Mouse (Mus musculus): ENCODE results near the gene Tldc1. TPM values are rescaled to one million over a fixed set of nuclear protein-coding genes. Genes with fewer than 3 reads are reported as not detected.

Gene Tldc1
- total and polyA plus RNA-seq, 3 experiments = 6.6 to 10.7 (median 8.4) TPM

DNA sequence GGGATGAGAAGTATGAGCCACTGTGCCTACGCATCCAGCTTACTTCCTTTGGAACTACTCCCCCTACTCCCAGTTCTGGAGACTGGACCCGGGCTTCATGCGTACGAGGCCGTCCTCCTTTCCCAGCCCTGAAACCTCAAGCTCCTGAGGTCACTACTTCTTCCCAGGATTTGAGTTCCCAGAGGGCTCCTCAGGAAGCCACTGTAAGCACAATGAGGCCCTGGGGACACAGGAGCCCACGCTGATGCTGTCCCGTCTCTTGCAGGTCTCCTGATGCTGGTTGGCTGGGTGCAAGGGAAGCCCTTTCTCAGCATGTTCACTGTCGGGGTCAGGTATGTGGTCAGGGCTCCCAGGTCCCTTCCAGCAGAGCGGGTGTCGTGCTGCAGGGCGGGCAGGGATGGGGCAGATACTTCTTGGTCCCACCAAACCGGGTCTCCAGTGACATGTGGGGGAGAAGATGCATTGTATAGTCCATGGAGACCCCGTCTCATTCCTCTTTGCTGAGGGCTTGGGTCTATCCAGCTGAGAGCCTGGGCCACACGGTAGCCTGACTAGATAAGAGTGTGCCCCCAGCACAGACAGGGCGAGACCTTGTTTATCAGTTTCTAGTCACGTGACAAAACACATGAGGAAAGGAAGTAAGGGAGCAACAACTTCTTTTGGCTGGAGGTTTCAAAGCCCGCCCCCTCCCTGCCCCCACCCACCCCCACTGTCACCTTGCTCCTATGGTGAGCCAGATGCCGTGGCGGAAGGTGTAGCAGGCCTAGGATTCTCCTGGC is 39.9 kb downstream of the Tldc1 start:
- ATAC-seq (ENCODE audit: extremely low read depth, insufficient number of reproducible peaks, low FRiP score, poor library complexity, severe bottlenecking) (no peak), DNase-seq (ENCODE audit: low spot score) (no peak)
- Histone ChIP-seq H3K9me3 (replicated peaks) (no peaks in the 10 kb centered on the region), H3K4me3 (ENCODE audit: low read depth, low read length) (no peak overlapping the region), H3K4me1 (ENCODE audit: insufficient read depth, low read depth, low read length) (no peaks in the 10 kb centered on the region), H3K27me3 (ENCODE audit: insufficient read depth, low read length) (no peaks in the 10 kb centered on the region), H3K36me3 (replicated peaks) (no peaks in the 10 kb centered on the region)
- TF ChIP-seq CTCF (IDR thresholded peaks at IDR 0.05; ENCODE audit: low read depth, low read length) = no peak
- no peak for TF ChIP-seq GATA1 (IDR thresholded peaks at IDR 0.05; ENCODE audit: borderline replicate concordance, low read length)
- no peak for TF ChIP-seq TAL1 (conservative IDR thresholded peaks at IDR 0.05; ENCODE audit: low read depth, low read length)
- TF ChIP-seq POLR2AphosphoS5 (IDR thresholded peaks at IDR 0.05; ENCODE audit: insufficient replicate concordance, low read depth, low read length) = no peak
- no peak for TF ChIP-seq GATA2 (IDR thresholded peaks at IDR 0.05; ENCODE audit: borderline replicate concordance, low read depth, low read length)

DNA sequence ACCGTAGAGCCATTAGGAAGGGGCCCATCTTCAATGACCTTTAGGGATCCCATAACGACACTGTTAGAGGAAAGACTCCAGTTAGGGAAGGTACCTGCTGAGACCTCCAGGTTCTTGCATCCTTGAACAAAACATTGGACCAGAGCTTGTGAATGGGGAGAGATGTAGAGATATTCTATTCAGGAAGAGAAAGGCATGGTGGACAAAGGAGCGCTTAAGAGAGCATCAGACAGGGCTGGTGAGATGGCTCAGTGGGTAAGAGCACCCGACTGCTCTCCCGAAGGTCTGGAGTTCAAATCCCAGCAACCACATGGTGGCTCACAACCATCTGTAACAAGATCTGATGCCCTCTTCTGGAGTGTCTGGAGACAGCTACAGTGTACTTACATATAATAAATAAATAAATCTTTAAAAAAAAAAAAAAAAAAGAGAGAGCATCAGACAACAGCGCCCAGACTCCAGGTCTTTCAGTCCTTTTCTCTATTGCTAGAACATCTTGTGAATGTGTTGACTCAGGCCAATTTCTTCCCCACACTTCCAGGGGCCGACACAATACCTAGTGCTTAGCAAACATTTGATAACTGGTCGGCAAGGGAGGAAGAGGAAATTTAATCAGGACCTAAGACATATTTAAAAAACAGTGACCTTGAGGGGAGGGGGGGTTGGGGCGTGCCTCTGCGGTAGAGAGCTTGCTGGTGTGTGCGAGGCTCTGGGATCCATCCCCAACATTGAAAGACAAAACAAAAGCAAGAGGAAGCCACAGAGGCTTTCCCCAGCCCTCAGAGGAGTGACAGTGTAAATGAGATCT is 40.9 kb downstream of the Tldc1 start:
- H3K4me1 ChIP-seq (ENCODE audit: insufficient read depth, low read depth, low read length) = no peaks in the 10 kb centered on the region
- no peak for ATAC-seq (ENCODE audit: extremely low read depth, insufficient number of reproducible peaks, low FRiP score, poor library complexity, severe bottlenecking)
- H3K4me3 ChIP-seq (ENCODE audit: low read depth, low read length) = no peak overlapping the region
- TF ChIP-seq POLR2AphosphoS5 (IDR thresholded peaks at IDR 0.05; ENCODE audit: insufficient replicate concordance, low read depth, low read length) (no peak), GATA2 (IDR thresholded peaks at IDR 0.05; ENCODE audit: borderline replicate concordance, low read depth, low read length) (no peak), GATA1 (IDR thresholded peaks at IDR 0.05; ENCODE audit: borderline replicate concordance, low read length) (no peak), CTCF (IDR thresholded peaks at IDR 0.05; ENCODE audit: low read depth, low read length) (no peak), TAL1 (conservative IDR thresholded peaks at IDR 0.05; ENCODE audit: low read depth, low read length) (no peak)
- no peaks in the 10 kb centered on the region for H3K27me3 ChIP-seq (ENCODE audit: insufficient read depth, low read length)
- H3K36me3 ChIP-seq (replicated peaks) = no peaks in the 10 kb centered on the region
- no peak for DNase-seq (ENCODE audit: low spot score)
- H3K9me3 ChIP-seq (replicated peaks) = no peaks in the 10 kb centered on the region

DNA sequence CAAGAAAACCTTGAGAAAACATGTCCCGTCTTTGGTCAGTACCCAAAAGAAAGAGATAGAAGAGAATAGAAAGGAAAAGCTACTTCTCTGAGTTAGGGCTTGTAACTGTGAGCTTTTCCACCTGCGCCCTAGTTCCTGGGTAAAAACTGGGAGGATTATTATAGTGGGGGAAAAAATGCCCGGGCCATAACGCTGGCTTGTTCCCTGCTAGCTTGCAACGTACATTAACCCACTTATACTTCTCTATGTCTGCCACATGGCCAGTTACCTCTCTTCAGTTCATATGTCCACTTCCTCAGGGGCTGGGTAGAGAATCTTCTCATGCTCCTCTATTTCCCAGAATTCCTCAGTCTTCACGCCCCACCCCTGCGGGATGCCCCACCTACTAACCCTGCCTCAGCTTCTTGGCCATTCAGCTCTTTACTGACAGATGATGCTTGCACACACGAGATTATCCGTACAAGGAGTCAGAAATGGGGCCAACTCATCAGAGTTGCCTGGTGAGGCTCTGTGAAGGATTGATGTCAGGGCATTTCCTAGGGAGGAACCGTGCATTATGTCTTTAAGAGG is 41.8 kb downstream of the Tldc1 start:
- ATAC-seq (ENCODE audit: extremely low read depth, insufficient number of reproducible peaks, low FRiP score, poor library complexity, severe bottlenecking) = no peak
- H3K4me3 ChIP-seq (ENCODE audit: low read depth, low read length) = no peak overlapping the region

DNA sequence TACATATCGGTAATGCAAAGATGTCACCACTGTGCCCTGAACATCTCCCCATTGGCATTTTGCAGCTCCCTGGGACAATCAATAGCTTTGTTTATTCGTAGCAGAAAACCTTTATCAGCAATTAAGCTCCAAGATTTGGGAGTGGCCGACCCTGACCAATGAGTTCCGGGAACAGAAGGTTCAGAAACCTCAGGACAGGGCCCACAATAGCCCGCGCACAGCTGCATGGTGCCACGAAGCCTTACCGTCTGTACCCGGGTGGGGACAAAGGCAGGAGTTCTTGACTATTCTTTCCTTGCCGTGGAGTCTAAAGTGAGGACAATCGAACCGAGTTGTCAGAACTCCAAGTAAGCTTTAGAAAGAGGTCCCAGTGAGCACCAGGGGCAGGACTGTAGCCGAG is 46.1 kb downstream of the Tldc1 start:
- Histone ChIP-seq H3K4me1 (ENCODE audit: insufficient read depth, low read depth, low read length) (no peaks in the 10 kb centered on the region), H3K27me3 (ENCODE audit: insufficient read depth, low read length) (no peaks in the 10 kb centered on the region), H3K36me3 (replicated peaks) (no peaks in the 10 kb centered on the region), H3K4me3 (ENCODE audit: low read depth, low read length) (no peak overlapping the region), H3K9me3 (replicated peaks) (no peaks in the 10 kb centered on the region)
- DNase-seq (ENCODE audit: low spot score) (no peak), ATAC-seq (ENCODE audit: extremely low read depth, insufficient number of reproducible peaks, low FRiP score, poor library complexity, severe bottlenecking) (no peak)
- no peak for TF ChIP-seq CTCF (IDR thresholded peaks at IDR 0.05; ENCODE audit: low read depth, low read length)
- TF ChIP-seq TAL1 (conservative IDR thresholded peaks at IDR 0.05; ENCODE audit: low read depth, low read length) = no peak
- no peak for TF ChIP-seq GATA1 (IDR thresholded peaks at IDR 0.05; ENCODE audit: borderline replicate concordance, low read length)
- TF ChIP-seq GATA2 (IDR thresholded peaks at IDR 0.05; ENCODE audit: borderline replicate concordance, low read depth, low read length) = no peak

More for the DNA sequence above, 41.8 kb downstream of the Tldc1 start:
- Histone ChIP-seq H3K4me1 (ENCODE audit: insufficient read depth, low read depth, low read length) (no peaks in the 10 kb centered on the region), H3K36me3 (replicated peaks) (no peaks in the 10 kb centered on the region), H3K27me3 (ENCODE audit: insufficient read depth, low read length) (no peaks in the 10 kb centered on the region), H3K9me3 (replicated peaks) (no peaks in the 10 kb centered on the region)
- TF ChIP-seq CTCF (IDR thresholded peaks at IDR 0.05; ENCODE audit: low read depth, low read length) (no peak), GATA1 (IDR thresholded peaks at IDR 0.05; ENCODE audit: borderline replicate concordance, low read length) (no peak), TAL1 (conservative IDR thresholded peaks at IDR 0.05; ENCODE audit: low read depth, low read length) (no peak), POLR2AphosphoS5 (IDR thresholded peaks at IDR 0.05; ENCODE audit: insufficient replicate concordance, low read depth, low read length) (no peak), GATA2 (IDR thresholded peaks at IDR 0.05; ENCODE audit: borderline replicate concordance, low read depth, low read length) (no peak)
- DNase-seq (ENCODE audit: low spot score) = no peak

DNA sequence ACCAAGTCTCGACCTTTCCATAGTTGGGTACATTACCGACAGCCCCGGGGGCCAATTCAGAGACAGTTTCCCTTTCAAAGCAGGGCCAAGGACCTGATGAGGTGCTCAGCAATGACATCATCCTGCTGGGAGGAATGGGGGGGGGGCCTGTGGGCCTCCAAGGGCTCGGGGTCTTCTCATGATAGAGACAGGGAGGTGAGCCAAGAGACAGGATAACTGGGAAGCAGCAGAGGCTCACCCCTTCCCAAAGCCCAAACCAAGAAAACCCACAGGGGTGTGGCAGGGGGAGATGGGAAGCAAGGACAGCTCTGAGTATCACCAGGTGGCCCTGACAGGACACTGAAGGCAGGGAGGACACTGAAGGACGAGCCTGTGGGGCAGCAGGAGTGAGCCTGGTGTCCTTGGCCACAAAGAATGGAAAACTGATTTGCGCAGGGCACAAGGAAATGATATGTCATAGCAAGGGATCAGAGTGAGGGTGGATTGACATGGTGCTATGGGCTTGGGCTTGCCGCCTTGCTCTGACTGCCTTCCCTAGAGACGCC is 49.8 kb downstream of the Tldc1 start:
- DNase-seq (ENCODE audit: low spot score) (no peak), ATAC-seq (ENCODE audit: extremely low read depth, insufficient number of reproducible peaks, low FRiP score, poor library complexity, severe bottlenecking) (no peak)
- H3K4me1 ChIP-seq (ENCODE audit: insufficient read depth, low read depth, low read length) = no peaks in the 10 kb centered on the region
- H3K27me3 ChIP-seq (ENCODE audit: insufficient read depth, low read length) = 0 out of 2 replicates have a peak, but pooled peaks cover 3% of the 10 kb centered on the region
- no peaks in the 10 kb centered on the region for H3K9me3 ChIP-seq (replicated peaks)
- no peak for TF ChIP-seq POLR2AphosphoS5 (IDR thresholded peaks at IDR 0.05; ENCODE audit: insufficient replicate concordance, low read depth, low read length)
- no peak for TF ChIP-seq GATA2 (IDR thresholded peaks at IDR 0.05; ENCODE audit: borderline replicate concordance, low read depth, low read length)
- TF ChIP-seq CTCF (IDR thresholded peaks at IDR 0.05; ENCODE audit: low read depth, low read length) = no peak
- TF ChIP-seq GATA1 (IDR thresholded peaks at IDR 0.05; ENCODE audit: borderline replicate concordance, low read length) = no peak
- TF ChIP-seq TAL1 (conservative IDR thresholded peaks at IDR 0.05; ENCODE audit: low read depth, low read length) = no peak
- H3K4me3 ChIP-seq (ENCODE audit: low read depth, low read length) = no peak overlapping the region
- no peaks in the 10 kb centered on the region for H3K36me3 ChIP-seq (replicated peaks)

All from G1E (cell line).